Mouse (Mus musculus) spleen, postnatal 36 days (tissue): ENCODE measurements at regions not wholly inside any gene's neighbourhood (a gene's known extent, or its start where the extent isn't known, plus 50 kb on each side); places are given as distances from the start of the nearest gene placed in this dataset.

Source experiments
- DNase-seq, 2 experiments: peaks; one replicate each; pipeline ENCODE4 v3.0.0; 2022; ENCODE audit warnings: low spot score in 2 of 2, mixed read lengths in 1 of 2

- no peak for DNase-seq
Observed at GRCm38 (mm10) chr9:101401416-101401815, 149.8 kb upstream of the Ppp2r3a start.

DNA sequence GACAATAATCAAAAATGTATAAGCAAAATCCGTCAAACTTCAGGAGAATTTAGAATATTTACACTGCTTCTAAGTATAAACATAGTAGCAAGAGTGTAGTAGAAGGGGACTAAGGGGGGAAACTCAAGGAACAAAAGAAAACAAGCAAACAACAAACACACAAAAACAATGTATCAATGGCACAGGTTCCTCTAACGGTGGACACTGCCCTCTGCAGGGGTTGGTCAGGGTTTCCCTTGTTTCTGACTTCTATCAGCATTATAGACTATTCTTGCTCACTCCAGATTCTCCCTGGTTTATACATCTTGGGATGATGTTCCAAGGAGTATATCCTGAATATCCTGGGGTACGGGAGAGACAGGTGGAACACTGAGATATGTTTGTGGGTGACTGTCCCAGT lies 147.3 kb upstream of the Ppp2r3a start:
- DNase-seq = no peak

- no peak for DNase-seq
Observed at GRCm38 (mm10) chr9:101369380-101369779, 117.8 kb upstream of the Ppp2r3a start.

- no peak for DNase-seq
Observed at GRCm38 (mm10) chr9:101356607-101357006, 105.0 kb upstream of the Ppp2r3a start.

DNA sequence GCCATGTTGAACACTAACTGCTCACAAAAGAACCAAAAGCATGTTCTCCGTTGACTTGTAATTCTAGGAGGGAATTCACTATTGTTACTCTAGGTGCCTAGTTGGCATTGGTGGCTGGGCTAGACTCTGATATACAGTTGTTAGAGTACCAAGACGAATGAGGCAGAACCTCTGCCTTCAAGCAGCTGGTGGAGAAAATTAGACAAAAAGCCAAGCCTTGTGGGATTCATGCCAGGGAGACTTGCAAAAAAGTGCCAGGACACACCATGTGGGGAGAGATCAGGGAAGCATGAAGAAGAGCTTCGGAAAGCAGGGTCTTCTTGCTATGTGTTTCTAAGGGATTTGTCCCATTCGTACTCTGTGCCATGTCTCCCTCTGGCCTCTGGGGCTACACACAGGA lies 97.2 kb upstream of the Ppp2r3a start:
- no peak for DNase-seq

DNA sequence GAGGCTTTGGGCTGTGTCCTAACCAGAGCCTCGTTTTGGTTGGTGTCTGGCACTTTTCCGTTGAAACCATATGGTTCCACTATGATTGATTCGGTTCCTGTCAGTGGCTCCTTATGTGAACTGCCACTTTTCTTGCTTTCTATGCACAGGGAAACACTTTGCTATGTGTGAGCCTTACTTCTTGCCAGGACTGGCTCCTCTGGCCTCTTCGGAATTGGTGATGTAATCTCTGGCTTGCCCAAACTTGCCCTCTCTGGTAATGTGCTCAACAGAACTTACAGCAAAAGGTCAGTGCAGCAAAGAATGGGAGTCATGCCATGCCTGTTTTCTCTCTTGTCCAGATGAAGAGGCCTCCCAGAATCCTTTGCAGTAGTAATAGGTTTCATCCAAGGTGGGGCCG lies 91.3 kb upstream of the Ppp2r3a start:
- no peak for DNase-seq

DNA sequence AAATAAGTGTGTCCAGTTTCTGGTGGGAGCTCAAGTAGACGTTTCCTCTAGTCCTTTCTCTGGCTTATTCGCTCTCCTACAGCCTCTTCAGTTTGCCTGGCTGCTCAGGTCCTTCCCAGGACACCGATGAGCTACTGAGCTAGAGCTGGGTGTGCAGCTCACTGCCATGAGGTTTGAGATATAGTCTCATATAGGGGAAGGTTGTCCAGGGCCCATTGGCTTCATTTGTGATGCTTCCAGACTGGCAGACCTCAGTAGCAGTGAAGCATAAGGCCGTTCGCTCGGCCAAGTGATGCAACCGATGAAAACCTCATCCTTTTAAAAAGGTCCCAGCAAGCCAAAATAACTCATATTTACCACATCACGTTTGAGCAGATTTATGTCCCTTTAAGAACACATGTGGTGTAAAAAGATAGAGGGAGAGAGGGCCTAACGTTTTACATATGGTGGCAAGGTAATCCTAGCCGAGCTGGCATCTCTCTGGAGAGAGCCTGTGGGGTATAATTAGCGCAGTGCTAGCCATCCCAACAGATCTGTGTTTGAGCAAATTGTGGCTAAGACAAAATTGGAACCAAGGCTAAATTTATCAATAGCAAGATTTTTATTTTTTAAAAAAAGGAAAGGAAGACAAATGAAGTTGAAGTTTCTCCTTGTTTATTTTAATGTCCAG lies 89.3 kb upstream of the Ppp2r3a start:
- DNase-seq = no peak

DNA sequence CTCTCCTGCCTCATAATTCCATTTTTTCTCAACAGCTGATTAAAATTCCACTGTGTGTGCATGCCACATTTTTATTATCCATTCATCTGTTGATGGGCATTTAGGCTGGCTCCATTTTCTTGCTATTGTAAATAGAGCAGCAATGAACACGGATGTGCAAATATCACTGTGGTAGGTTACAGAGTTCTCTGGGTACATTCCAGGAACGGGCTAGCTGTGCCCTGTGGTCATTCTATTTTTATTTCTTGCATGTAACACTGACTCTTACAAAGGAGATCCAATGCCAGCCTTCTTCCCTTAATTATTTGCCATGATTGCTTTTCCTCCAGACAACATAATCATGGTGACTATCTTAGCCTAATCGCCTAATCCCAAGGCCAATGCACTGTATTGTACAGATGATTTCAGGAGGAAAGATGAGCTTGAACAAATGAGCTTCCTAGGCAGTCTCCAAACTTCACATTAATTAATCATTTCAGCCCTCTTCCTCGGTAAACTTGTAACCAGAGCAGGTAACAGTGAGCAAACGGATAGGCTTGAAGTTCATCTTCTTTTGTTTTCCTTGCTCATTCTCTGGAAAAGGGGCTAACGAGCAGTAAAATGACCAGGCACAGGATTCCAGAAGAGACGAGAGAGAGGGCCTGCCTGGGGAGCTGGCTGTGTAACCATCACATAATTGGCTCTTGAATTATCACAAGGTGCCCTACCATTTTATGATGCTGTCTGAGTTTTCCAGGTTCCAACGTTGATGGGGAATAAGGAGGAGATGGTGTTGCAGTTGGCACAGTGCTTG lies 77.6 kb upstream of the Ppp2r3a start:
- no peak for DNase-seq

DNA sequence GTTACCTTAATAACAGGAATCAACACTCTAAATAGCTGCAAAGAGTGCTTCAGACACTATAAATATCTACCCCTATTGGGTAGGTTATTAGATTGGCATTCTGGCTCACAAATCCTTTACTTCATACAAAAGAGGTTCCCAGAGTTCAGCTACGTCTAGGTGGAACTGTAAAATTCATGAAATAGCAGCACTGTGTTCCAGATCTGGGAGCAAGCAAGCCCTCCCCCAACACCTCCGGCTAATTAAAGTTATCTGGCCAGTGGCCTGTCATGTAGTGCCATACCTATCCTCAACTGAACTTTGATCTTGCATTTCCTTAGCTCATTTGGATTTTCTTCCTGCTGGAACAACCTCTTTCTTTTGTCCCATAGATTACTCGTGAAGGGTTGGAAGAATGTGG lies 75.4 kb upstream of the Ppp2r3a start:
- DNase-seq = no peak

DNA sequence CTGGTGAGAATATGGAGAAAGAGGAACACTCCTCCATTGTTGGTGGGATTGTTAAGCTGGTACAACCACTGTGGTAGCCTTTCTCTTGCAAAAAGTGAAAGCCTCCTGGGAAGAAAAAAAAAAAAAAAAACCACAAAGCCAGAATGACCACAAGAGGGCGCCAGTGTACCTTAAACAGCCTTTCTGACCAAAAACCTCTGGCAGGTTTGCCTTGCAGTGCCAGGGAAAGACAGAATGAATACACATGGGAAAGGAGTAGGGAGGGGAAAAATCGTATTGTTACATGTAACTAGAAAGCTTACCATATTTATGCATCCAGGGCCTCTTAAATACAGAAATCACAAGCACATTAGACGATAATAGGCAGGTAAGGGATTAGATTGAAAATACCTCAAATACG lies 62.4 kb upstream of the Ppp2r3a start:
- DNase-seq = no peak

GRCm38 (mm10) chr9:101306408-101306935 lies 54.9 kb upstream of the Ppp2r3a start:
- DNase-seq = no peak

- no peak for DNase-seq
Observed at GRCm38 (mm10) chr9:101305730-101306129, 54.1 kb upstream of the Ppp2r3a start.
